Mouse (Mus musculus) limb, embryonic 10.5 days (tissue): Measurements from ENCODE around the gene Pebp1. TPM values are rescaled to one million over a fixed set of nuclear protein-coding genes. Genes with fewer than 3 reads are reported as not detected.
A peak's percentile ranks its signal among the peaks of the same experiment; 100 is the strongest.
"Not testable (repeated sequence)": the region's sequence is repeated elsewhere in the genome, so short reads cannot be mapped to it uniquely, and the experiment has no call there.

Experiments used
- DNase-seq: peaks from one replicate; pipeline ENCODE4 v3.0.0-alpha.2; 2017; ENCODE audit warnings: low spot score
- H3K27ac ChIP-seq: fragments of 300-500 bp; sonication (generic); 2 replicates; pipeline ENCODE4 v1.5.1; 2016; ENCODE audit warnings: mild to moderate bottlenecking
- H3K27me3 ChIP-seq: fragments of 300-500 bp; sonication (generic); 2 replicates; pipeline ENCODE4 v1.6.1; 2016; ENCODE audit warnings: low read depth, mild to moderate bottlenecking; ENCODE audit not compliant: poor library complexity, severe bottlenecking
- H3K36me3 ChIP-seq: fragments of 300-500 bp; sonication (generic); 2 replicates; pipeline ENCODE4 v1.6.1; 2016; ENCODE audit warnings: mild to moderate bottlenecking, moderate library complexity
- H3K4me1 ChIP-seq: fragments of 300-500 bp; sonication (generic); 2 replicates; pipeline ENCODE4 v1.6.1; 2016
- H3K4me3 ChIP-seq: fragments of 300-500 bp; sonication (generic); 2 replicates; pipeline ENCODE4 v1.5.1; 2016; ENCODE audit warnings: mild to moderate bottlenecking, moderate library complexity
- H3K9me3 ChIP-seq: fragments of 300-500 bp; sonication (generic); replicated peaks from 2 replicates; pipeline ENCODE4 v1.6.1; 2016; ENCODE audit warnings: mild to moderate bottlenecking
- WGBS: fragments of 180-500 bp; shearing (Covaris S2); methylation state at CpG from one replicate; pipeline ENCODE4 v1.1.7; 2016; 5-methylcytosine and 5-hydroxymethylcytosine counted together
- polyA plus RNA-seq: library from polyadenylated mRNA; unstranded; fragments of >200 nt; fragmentation: Nextera tagmentation; extraction: Ambion mirVana; gene quantifications from 2 replicates; pipeline ENCODE4 v1.2.1, GENCODE M21; 2016

The Pebp1 gene
- polyA plus RNA-seq, 1 experiment from 2014 or later: 922 TPM

- WGBS: 74% methylated on average over 18 of the region's 18 CpGs
- no peaks in the 10 kb centered on the region for H3K27me3 ChIP-seq
- H3K36me3 ChIP-seq: no peaks in the 10 kb centered on the region
- no peak overlapping the region for H3K27ac ChIP-seq
- no peak overlapping the region for H3K4me3 ChIP-seq
- DNase-seq: no peak
- no peaks in the 10 kb centered on the region for H3K9me3 ChIP-seq
- H3K4me1 ChIP-seq: no peaks in the 10 kb centered on the region
These were observed 16.5 kb upstream of the Pebp1 start for GRCm38 (mm10) chr5:117303691-117304579.

- Histone ChIP-seq H3K4me1 (no peaks in the 10 kb centered on the region), H3K27ac (no peak overlapping the region), H3K36me3 (no peaks in the 10 kb centered on the region), H3K9me3 (no peaks in the 10 kb centered on the region), H3K4me3 (no peak overlapping the region), H3K27me3 (no peaks in the 10 kb centered on the region)
- no peak for DNase-seq
- 78% methylated on average over 3 of the region's 3 CpGs for WGBS
These were observed 15.5 kb upstream of the Pebp1 start for GRCm38 (mm10) chr5:117302899-117303298.

- H3K4me3 ChIP-seq: no peak overlapping the region
- H3K27ac ChIP-seq: no peak overlapping the region
- WGBS: 95% methylated on average over 8 of the region's 8 CpGs
These were observed 7.6 kb upstream of the Pebp1 start for GRCm38 (mm10) chr5:117295011-117295410.

GRCm38 (mm10) chr5:117293776-117294175 lies 6.4 kb upstream of the Pebp1 start:
- H3K36me3 ChIP-seq, H3K27ac ChIP-seq, H3K4me3 ChIP-seq, DNase-seq, H3K9me3 ChIP-seq, H3K4me1 ChIP-seq, H3K27me3 ChIP-seq: not testable (repeated sequence)
- WGBS: 89% methylated on average over 3 of the region's 3 CpGs

More at GRCm38 (mm10) chr5:117295011-117295410, 7.6 kb upstream of the Pebp1 start:
- Histone ChIP-seq H3K4me1 (no peaks in the 10 kb centered on the region), H3K27me3 (no peaks in the 10 kb centered on the region), H3K9me3 (no peaks in the 10 kb centered on the region), H3K36me3 (no peaks in the 10 kb centered on the region)
- DNase-seq: no peak

- 83% methylated on average over 6 of the region's 6 CpGs for WGBS
- Histone ChIP-seq H3K36me3 (no peaks in the 10 kb centered on the region), H3K4me1 (peaks cover 8% of the 10 kb centered on the region), H3K27ac (no peak overlapping the region), H3K4me3 (no peak overlapping the region), H3K27me3 (no peaks in the 10 kb centered on the region), H3K9me3 (no peaks in the 10 kb centered on the region)
- DNase-seq: no peak
These were observed 5.1 kb upstream of the Pebp1 start for GRCm38 (mm10) chr5:117292547-117292946.

GRCm38 (mm10) chr5:117291312-117291711 lies 3.9 kb upstream of the Pebp1 start:
- Histone ChIP-seq H3K4me3 (no peak overlapping the region), H3K27ac (no peak overlapping the region), H3K27me3 (no peaks in the 10 kb centered on the region), H3K9me3 (no peaks in the 10 kb centered on the region), H3K4me1 (peaks cover 10% of the 10 kb centered on the region), H3K36me3 (no peaks in the 10 kb centered on the region)
- WGBS: 84% methylated on average over 3 of the region's 3 CpGs
- no peak for DNase-seq

- H3K9me3 ChIP-seq: no peaks in the 10 kb centered on the region
- no peak overlapping the region for H3K27ac ChIP-seq
- H3K4me1 ChIP-seq: peaks cover 20% of the 10 kb centered on the region
- H3K27me3 ChIP-seq: no peaks in the 10 kb centered on the region
- no peak overlapping the region for H3K4me3 ChIP-seq
- DNase-seq: no peak
- WGBS: 92% methylated on average over 2 of the region's 2 CpGs
- peaks cover 10% of the 10 kb centered on the region for H3K36me3 ChIP-seq
These were observed 2.7 kb upstream of the Pebp1 start for GRCm38 (mm10) chr5:117290081-117290480.

- H3K36me3 ChIP-seq: peaks cover 14% of the 10 kb centered on the region
- no peak overlapping the region for H3K27ac ChIP-seq
- DNase-seq: no peak
- peaks cover 20% of the 10 kb centered on the region for H3K4me1 ChIP-seq
- H3K4me3 ChIP-seq: no peak overlapping the region
- no peaks in the 10 kb centered on the region for H3K9me3 ChIP-seq
- no peaks in the 10 kb centered on the region for H3K27me3 ChIP-seq
These were observed 2.2 kb upstream of the Pebp1 start for GRCm38 (mm10) chr5:117289646-117290045.

GRCm38 (mm10) chr5:117286286-117286685 lies 1.1 kb downstream of the Pebp1 start:
- Histone ChIP-seq H3K27ac (peak overlapping the region; percentile 94), H3K27me3 (no peaks in the 10 kb centered on the region), H3K4me1 (peaks cover 20% of the 10 kb centered on the region), H3K4me3 (peak overlapping the region; percentile 75), H3K36me3 (peaks cover 44% of the 10 kb centered on the region), H3K9me3 (no peaks in the 10 kb centered on the region)
- 51% methylated on average over 3 of the region's 3 CpGs for WGBS
- no peak for DNase-seq

GRCm38 (mm10) chr5:117285266-117285665 lies 2.2 kb downstream of the Pebp1 start:
- H3K9me3 ChIP-seq: no peaks in the 10 kb centered on the region
- DNase-seq: no peak
- no peak overlapping the region for H3K4me3 ChIP-seq
- H3K27ac ChIP-seq: no peak overlapping the region
- no peaks in the 10 kb centered on the region for H3K27me3 ChIP-seq
- H3K4me1 ChIP-seq: peaks cover 20% of the 10 kb centered on the region
- 94% methylated on average over 4 of the region's 4 CpGs for WGBS
- peaks cover 54% of the 10 kb centered on the region for H3K36me3 ChIP-seq

- H3K4me1 ChIP-seq: peaks cover 20% of the 10 kb centered on the region
- no peak overlapping the region for H3K27ac ChIP-seq
- no peak overlapping the region for H3K4me3 ChIP-seq
- 91% methylated on average over 7 of the region's 7 CpGs for WGBS
- H3K27me3 ChIP-seq: no peaks in the 10 kb centered on the region
- DNase-seq: no peak
- H3K36me3 ChIP-seq: peaks cover 60% of the 10 kb centered on the region
- H3K9me3 ChIP-seq: no peaks in the 10 kb centered on the region
These were observed 2.7 kb downstream of the Pebp1 start for GRCm38 (mm10) chr5:117284682-117285081.

GRCm38 (mm10) chr5:117284029-117284428 lies 3.4 kb downstream of the Pebp1 start:
- WGBS: 89% methylated on average over 9 of the region's 9 CpGs
- no peaks in the 10 kb centered on the region for H3K27me3 ChIP-seq
- peaks cover 20% of the 10 kb centered on the region for H3K4me1 ChIP-seq
- DNase-seq: no peak
- peaks cover 66% of the 10 kb centered on the region for H3K36me3 ChIP-seq
- H3K9me3 ChIP-seq: no peaks in the 10 kb centered on the region
- H3K27ac ChIP-seq: no peak overlapping the region
- no peak overlapping the region for H3K4me3 ChIP-seq

- no peaks in the 10 kb centered on the region for H3K27me3 ChIP-seq
- peaks cover 79% of the 10 kb centered on the region for H3K36me3 ChIP-seq
- H3K4me1 ChIP-seq: peaks cover 12% of the 10 kb centered on the region
- 89% methylated on average over 8 of the region's 8 CpGs for WGBS
- no peak overlapping the region for H3K4me3 ChIP-seq
- H3K27ac ChIP-seq: no peak overlapping the region
- no peaks in the 10 kb centered on the region for H3K9me3 ChIP-seq
- no peak for DNase-seq
These were observed 5.1 kb downstream of the Pebp1 start for GRCm38 (mm10) chr5:117282360-117282759.
